Mouse (Mus musculus) layer of hippocampus, adult 8-10 months (tissue): ENCODE measurements around the gene Mxd1. TPM values are rescaled to one million over a fixed set of nuclear protein-coding genes. Genes with fewer than 3 reads are reported as not detected.

Experiments used
- DNase-seq, 2 experiments: peaks; one replicate each; pipeline ENCODE4 v3.0.0; 2022; ENCODE audit warnings: low spot score in 2 of 2
- total RNA-seq, 4 experiments: library from RNA; stranded (reverse); gene quantifications; 2 replicates each; pipeline ENCODE4 v1.2.4; 2022

Gene Mxd1
- 10 to 100 TPM; 18.2 to 20.7 (median 19.2) TPM for total RNA-seq

DNA sequence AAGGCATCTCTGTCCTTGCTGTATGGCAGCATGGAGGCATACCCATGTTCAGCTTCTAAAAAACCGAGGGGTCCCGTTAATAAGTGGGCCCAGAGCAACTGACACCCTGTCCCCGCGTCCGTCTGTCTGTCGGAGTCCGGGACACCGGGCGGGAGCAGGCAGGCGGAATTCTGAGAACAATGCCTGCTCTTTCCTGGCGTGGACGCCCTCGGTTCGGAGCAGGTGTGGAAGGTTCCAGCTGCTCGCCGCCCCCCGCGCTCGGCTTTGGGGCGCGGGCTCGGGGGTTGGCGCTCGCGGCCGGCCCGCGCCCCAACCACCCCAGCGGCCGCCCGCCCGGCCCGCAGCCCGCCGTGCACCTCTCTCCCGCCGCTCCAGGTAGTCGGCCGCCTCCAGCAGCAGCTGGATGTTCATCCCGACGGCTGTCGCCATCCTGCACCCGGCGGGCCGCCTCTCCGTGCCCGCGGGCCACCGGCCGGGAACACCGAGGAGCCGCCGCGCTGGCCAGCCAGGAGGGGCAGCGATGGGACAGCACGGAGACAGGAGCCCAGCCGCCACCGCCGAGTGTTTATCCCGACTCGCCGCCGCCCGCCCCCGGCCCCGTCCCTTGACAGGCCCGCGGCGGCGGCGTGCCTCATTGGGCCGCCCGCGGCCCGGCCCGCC, at the start of gene Mxd1:
TSS of gene Mxd1 (minus strand) at position 582 of the 660 bp plus-strand sequence.
- no peak for DNase-seq

DNA sequence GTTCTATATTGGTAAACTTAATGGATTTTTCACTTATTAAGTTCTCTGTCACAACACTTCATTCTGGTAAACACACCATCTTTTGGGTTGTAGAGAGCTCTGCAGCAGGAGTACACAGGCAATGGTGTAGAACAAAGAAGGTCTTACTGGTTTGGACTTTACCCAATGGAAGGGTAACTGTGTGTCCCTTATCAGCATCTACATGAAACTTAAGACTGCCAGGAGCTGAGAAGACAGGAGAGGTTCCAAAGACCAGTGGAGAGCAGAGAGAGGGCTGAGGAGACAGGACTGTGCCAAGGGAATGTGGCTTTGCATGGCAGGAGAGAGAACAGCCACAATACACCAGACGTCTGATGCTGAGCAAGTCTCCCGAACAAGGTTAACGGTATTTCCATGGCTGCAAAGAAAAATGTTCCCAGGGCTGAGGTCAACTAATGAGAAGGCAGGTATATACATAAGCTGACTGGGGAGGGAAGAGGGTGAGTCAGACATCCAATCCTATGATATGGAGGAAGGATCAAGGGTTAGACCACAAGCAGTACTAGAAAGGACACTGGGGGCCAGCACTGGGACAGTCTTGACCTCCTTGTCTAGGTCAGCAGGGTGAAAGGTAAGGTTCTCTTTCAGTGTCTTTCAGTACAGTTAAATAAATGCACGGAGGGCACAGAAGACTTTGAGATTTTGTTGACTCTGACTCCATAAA, 39.3 kb upstream of the Mxd1 start:
- no peak for DNase-seq

DNA sequence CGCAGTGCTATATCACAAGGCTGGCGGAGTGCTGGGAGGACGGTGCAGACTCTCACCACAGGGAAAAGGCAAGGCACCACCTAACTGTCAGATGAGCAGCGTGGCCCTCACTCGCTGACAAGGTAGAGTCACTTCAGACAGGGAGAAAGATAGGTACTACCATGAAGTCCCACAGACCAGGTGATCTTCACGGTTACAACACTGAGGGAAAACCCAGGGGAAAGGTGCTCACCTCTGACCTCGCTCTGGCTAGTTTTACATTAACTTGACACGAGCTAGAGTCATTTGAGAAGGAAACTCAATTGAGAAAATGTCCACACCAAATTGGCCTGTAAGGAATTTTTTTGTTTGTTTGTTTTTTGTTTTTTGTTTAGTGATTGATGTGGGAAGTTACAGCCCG, 33.6 kb upstream of the Mxd1 start:
- no peak for DNase-seq

- DNase-seq = no peak
These were observed 28.9 kb upstream of the Mxd1 start for GRCm38 (mm10) chr6:86697903-86698302.

DNA sequence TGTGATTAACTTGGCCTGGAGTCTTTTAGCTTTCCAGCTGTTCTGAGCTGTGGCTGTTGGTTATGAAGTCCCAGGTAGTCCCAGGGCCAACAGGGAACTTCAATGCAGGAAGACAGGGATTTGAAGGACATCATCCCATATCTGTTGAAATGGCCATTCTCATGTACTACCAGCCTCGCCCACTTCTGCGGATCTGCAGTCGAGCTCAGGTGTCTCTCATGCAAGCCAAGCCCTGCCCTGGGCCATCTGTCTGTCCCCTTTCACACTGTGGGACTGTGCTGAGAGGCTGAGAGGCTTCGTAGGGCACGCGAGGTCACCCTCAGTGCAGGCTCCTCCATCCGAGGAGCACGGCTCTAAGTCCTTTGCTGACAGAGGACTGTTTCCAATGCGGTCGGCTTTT, 27.3 kb upstream of the Mxd1 start:
- no peak for DNase-seq

GRCm38 (mm10) chr6:86694465-86694864, 25.5 kb upstream of the Mxd1 start:
- peak in 1 of 2 experiments; percentile 46 for DNase-seq

DNA sequence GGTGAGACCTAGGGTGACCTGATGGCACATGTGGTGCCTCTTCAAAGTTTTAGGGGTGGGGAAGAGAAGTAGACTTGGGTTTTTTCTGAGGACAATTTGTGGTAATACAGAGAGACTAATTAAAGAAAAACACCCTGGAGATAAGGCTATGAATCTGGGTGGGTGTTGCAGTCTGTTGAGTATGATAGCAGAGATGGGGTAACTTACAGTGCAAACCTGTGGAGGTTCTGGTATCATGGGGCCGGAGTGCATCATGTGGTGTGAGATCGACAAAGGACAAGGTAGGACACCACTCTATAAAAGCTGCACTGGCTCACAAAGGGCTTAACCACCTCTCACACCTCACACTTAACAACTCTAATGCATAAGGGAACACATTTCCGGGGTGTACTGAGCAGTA, 20.7 kb upstream of the Mxd1 start:
- DNase-seq = no peak

- DNase-seq = no peak
These were observed 18.0 kb upstream of the Mxd1 start for GRCm38 (mm10) chr6:86686971-86687370.

GRCm38 (mm10) chr6:86684655-86685011, 15.7 kb upstream of the Mxd1 start:
- no peak for DNase-seq

DNA sequence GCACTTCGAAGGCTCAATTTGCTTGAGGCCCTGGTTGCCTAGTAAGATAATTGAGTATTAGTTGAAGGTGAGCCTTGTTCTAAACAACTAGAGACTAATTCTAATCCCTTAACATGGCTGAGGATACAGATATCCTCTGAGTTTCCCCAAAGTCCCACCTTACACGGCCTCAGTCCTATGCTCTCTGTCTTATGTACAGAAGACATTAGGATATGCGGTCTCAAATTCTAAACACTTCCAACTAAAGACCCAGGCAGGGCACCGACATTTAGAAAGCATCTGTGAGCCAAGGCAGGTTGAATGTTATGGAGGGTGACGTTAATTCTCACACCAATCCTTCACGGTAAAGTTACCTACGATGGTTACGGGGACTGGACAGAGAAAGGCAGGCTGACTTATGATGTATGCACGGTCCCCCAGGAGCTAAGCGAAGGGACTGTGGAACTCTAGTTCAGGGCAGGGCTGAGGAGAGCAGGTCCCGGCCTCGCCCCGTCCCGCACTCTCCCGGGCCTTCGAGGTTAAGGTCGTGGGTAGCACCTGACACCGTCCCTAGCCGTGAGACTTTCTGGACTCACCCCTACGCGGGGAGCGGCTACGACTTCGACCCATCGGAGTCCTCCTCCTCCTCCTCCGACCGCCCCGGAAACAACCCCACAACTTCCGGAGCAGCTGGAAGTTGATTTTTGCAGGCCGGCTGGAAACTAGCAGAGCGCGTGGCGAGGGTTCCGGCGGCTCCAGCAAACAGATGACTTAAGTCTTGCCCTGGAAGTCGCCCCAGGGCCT, 15.1 kb upstream of the Mxd1 start, which contains the start of gene Snrnp27:
TSS of gene Snrnp27 (minus strand) at position 651 of the 783 bp plus-strand sequence.
- peak; percentile 80 to 87 for DNase-seq

- no peak for DNase-seq
These were observed 12.3 kb upstream of the Mxd1 start for GRCm38 (mm10) chr6:86681289-86681688.

DNA sequence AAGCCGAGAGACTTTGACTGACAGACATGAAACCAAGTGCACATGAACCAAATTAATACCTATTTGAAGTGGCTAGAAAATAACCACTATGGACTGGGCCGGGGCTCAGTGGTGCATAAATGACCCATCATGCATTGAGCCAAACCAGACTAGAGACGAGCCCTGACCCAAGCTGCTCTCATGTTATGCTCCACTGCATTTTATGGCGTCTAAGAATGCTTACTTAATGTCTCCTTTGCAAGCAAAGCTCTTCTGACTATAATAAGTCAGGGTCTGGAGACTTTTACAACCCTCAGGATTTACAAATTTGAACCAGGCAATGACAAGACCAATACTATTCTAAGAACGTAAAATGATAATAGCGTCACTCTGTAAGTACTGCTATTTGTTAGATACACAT, 9.4 kb upstream of the Mxd1 start:
- DNase-seq = no peak

DNA sequence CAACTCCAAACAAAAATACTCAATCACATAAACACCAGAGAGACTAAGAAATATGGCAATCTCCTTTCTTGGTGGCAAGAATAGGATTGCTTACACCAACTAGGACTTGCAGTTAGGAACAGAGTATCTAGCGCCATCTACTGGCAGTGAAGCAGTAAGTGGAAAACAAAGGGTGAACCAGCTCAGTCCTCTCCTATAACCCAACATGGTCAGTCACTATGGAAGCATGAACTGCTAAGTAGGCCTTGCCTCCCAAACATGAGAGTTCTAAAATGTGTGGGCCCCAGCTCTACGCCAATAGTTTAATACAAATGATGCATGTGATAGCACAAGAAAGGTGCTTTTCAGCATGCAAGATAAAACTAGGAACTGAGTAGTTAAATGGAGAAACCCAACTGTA, 1.9 kb upstream of the Mxd1 start:
- peak; percentile 49 to 61 for DNase-seq

- DNase-seq = peak; percentile 100
These were observed 323 bp upstream of the Mxd1 start for GRCm38 (mm10) chr6:86669240-86669727.

GRCm38 (mm10) chr6:86667061-86667460, 1.9 kb downstream of the Mxd1 start:
- no peak for DNase-seq

DNA sequence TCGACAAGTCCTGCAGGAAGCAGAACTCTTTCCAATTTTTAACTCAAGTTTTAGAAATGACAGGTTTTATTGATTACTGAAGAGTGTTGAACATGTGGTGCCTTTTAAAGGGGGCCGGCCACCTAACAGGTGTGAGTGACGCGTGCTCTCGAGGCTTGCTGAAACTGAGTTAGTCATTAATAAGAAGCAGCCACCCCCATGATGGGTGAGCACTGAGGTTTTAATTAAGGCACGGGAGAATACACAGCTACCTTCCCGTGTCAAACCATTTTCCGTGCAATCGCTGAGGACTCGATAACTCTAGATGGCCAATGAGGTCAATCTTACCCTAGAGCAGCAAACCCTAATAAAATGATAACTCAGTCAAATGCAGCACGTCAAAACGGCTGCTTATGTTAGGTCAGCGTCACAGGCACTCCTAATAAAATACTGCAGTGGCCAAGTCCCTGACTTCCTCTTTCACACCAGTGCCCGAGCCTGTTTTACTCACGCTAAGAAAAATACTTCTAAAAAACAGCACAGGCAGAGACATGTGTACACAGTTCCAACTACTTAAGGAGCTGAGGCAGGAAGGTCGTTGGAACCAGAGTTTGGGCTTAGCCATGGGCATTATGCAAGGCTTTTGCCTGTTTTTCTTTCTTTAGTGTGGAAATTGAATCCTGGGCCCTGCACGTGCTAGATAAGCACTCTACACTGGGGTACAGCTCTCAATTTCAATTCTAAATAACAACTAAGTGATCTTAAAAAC, 3.2 kb downstream of the Mxd1 start:
- DNase-seq = no peak

- DNase-seq = no peak
These were observed 3.9 kb downstream of the Mxd1 start for GRCm38 (mm10) chr6:86665076-86665475.

DNA sequence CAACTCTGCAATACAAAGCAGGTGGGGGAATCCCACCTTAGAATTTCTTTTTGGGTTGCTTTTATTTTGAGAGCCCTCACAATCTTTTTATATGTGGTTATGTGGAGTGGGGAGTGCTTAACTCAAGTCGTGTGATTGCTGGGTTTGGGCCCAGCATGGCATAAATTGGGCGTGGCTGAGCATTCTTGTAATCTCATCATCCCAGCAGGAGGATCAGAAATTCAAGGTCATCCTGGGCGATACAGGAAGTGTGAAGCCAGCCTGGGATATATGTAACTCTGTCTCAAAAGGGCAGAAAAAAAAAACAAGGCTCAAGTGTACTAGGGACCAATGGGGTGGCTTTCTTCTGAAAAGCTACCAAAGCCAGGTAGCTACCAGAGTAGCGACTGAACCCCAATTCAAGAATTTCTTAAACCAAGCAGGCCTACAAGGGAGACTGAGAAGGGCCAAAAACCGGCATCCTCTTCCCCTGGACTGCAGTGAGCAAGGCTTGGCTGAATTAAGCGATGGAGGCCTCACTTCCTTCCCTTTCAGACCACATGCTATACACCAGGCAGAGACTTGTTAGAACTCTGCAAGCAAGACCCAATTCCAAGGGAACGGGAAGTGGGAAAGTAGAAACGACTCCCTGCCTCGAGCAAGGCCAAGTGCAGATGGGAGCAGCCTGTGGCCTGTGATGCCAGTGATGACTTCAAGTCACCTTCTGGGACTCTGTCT, 8.6 kb downstream of the Mxd1 start:
- no peak for DNase-seq

DNA sequence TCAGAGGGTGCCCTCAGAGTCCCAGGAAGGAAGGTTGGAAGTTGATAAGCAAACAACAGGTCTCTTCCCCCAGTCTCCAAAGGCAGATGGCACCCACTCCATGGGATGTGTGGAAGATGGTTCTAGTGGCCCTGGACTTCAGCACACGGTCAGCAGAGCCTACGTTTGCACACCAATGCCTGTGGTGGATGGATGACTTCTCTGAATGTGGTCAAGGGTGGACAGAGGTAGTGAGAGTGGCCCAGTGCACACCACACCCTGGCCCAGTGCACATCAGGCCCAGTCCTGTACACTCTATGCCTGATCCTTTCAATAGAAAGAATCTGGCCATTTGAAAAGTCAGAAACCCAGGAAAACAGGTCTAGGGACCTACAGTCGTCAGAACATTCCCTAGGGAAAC, 10.5 kb downstream of the Mxd1 start:
- DNase-seq = no peak

GRCm38 (mm10) chr6:86654270-86654916, 14.6 kb downstream of the Mxd1 start:
- no peak for DNase-seq
